Mouse (Mus musculus) intestine, embryonic 16.5 days (tissue): ENCODE results near the gene Opalin. TPM values are rescaled to one million over a fixed set of nuclear protein-coding genes. Genes with fewer than 3 reads are reported as not detected.

Source experiments
- ATAC-seq: fragments of 200-750 bp; cut with Nextera tagmentation; 2 replicates; pipeline ENCODE4 v1.8.0; 2017; ENCODE audit warnings: moderate TSS enrichment, moderate library complexity
- H3K27ac ChIP-seq: fragments of 300-500 bp; sonication (generic); 2 replicates; pipeline ENCODE4 v1.5.1; 2014; ENCODE audit warnings: mild to moderate bottlenecking, low read length
- H3K27me3 ChIP-seq: fragments of 300-500 bp; sonication (generic); replicated peaks from 2 replicates; pipeline ENCODE4 v1.6.1; 2014; ENCODE audit warnings: low read length, control low read depth, mixed read lengths; ENCODE audit not compliant: control insufficient read depth, insufficient read depth
- H3K36me3 ChIP-seq: fragments of 300-500 bp; sonication (generic); 2 replicates; pipeline ENCODE4 v1.6.1; 2014; ENCODE audit warnings: low read length, control low read depth; ENCODE audit not compliant: control insufficient read depth, insufficient read depth
- H3K4me1 ChIP-seq: fragments of 300-500 bp; sonication (generic); 2 replicates; pipeline ENCODE4 v1.6.1; 2014; ENCODE audit warnings: low read length, control low read depth, mixed read lengths; ENCODE audit not compliant: control insufficient read depth, insufficient read depth
- H3K4me2 ChIP-seq: fragments of 300-500 bp; sonication (generic); 2 replicates; pipeline ENCODE4 v1.6.1; 2014; ENCODE audit warnings: low read depth, low read length, control low read depth
- H3K4me3 ChIP-seq: fragments of 300-500 bp; sonication (generic); 2 replicates; pipeline ENCODE4 v1.5.1; 2014; ENCODE audit warnings: mild to moderate bottlenecking, low read length
- H3K9ac ChIP-seq: fragments of 300-500 bp; sonication (generic); 2 replicates; pipeline ENCODE4 v1.6.1; 2014; ENCODE audit warnings: low read depth, low read length
- H3K9me3 ChIP-seq: fragments of 300-500 bp; sonication (generic); 2 replicates; pipeline ENCODE4 v1.6.1; 2016; ENCODE audit warnings: low read length, control low read depth; ENCODE audit not compliant: control insufficient read depth
- WGBS: fragments of 180-500 bp; shearing (Covaris S2); extraction: QIAGEN DNeasy Blood & Tissue Kit; methylation state at CpG from one replicate; pipeline ENCODE4 v1.1.7; 2014; 5-methylcytosine and 5-hydroxymethylcytosine counted together
- polyA plus RNA-seq: library from polyadenylated mRNA; unstranded; fragments of >200 nt; fragmentation: Nextera tagmentation; extraction: Ambion mirVana; gene quantifications from 2 replicates; pipeline ENCODE4 v1.2.1, GENCODE M21; 2015

The Opalin gene
- polyA plus RNA-seq, 1 experiment from 2014 or later: not detected

GRCm38 (mm10) chr19:41086700-41087099, 9.8 kb upstream of the Opalin start:
- H3K9me3 ChIP-seq: no peaks in the 10 kb centered on the region
- peaks cover 3% of the 10 kb centered on the region; the same call in 1 of the 2 replicates for H3K27me3 ChIP-seq
- no peak overlapping the region for H3K27ac ChIP-seq
- 0% methylated on average over 2 of the region's 2 CpGs for WGBS
- no peaks in the 10 kb centered on the region for H3K4me1 ChIP-seq
- no peak overlapping the region for H3K4me2 ChIP-seq
- H3K36me3 ChIP-seq: no peaks in the 10 kb centered on the region
- H3K9ac ChIP-seq: no peak overlapping the region
- peak; percentile 26; the same call in 1 of the 2 replicates for ATAC-seq
- H3K4me3 ChIP-seq: no peak overlapping the region

- Histone ChIP-seq H3K4me3 (no peak overlapping the region), H3K9me3 (no peaks in the 10 kb centered on the region), H3K27ac (no peak overlapping the region), H3K36me3 (no peaks in the 10 kb centered on the region), H3K4me1 (no peaks in the 10 kb centered on the region), H3K4me2 (no peak overlapping the region), H3K27me3 (peaks cover 3% of the 10 kb centered on the region; the same call in 1 of the 2 replicates), H3K9ac (no peak overlapping the region)
- 81% methylated on average over 6 of the region's 6 CpGs for WGBS
- no peak for ATAC-seq
Observed at GRCm38 (mm10) chr19:41086289-41086688, 9.4 kb upstream of the Opalin start.

- 86% methylated on average over 14 of the region's 14 CpGs for WGBS
- no peak for ATAC-seq
- no peak overlapping the region for H3K4me3 ChIP-seq
Observed at GRCm38 (mm10) chr19:41083646-41084045, 6.7 kb upstream of the Opalin start.

GRCm38 (mm10) chr19:41081589-41081988, 4.7 kb upstream of the Opalin start:
- Histone ChIP-seq H3K4me1 (no peaks in the 10 kb centered on the region), H3K4me3 (no peak overlapping the region), H3K9ac (no peak overlapping the region), H3K4me2 (no peak overlapping the region), H3K27me3 (no peaks in the 10 kb centered on the region), H3K9me3 (no peaks in the 10 kb centered on the region), H3K27ac (no peak overlapping the region), H3K36me3 (no peaks in the 10 kb centered on the region)
- no peak for ATAC-seq
- 72% methylated on average over 3 of the region's 3 CpGs for WGBS

More at GRCm38 (mm10) chr19:41083646-41084045, 6.7 kb upstream of the Opalin start:
- Histone ChIP-seq H3K4me2 (no peak overlapping the region), H3K36me3 (no peaks in the 10 kb centered on the region), H3K4me1 (no peaks in the 10 kb centered on the region), H3K27me3 (no peaks in the 10 kb centered on the region; the same call in 1 of the 2 replicates), H3K9me3 (no peaks in the 10 kb centered on the region), H3K9ac (no peak overlapping the region), H3K27ac (no peak overlapping the region)

- WGBS: 81% methylated on average over 14 of the region's 14 CpGs
- Histone ChIP-seq H3K27me3 (no peaks in the 10 kb centered on the region), H3K4me3 (no peak overlapping the region), H3K27ac (no peak overlapping the region), H3K4me2 (no peak overlapping the region), H3K36me3 (no peaks in the 10 kb centered on the region), H3K9ac (no peak overlapping the region), H3K4me1 (no peaks in the 10 kb centered on the region), H3K9me3 (no peaks in the 10 kb centered on the region)
- no peak for ATAC-seq
Observed at GRCm38 (mm10) chr19:41073746-41074455, 3.0 kb downstream of the Opalin start.

GRCm38 (mm10) chr19:41071500-41071899, 5.4 kb downstream of the Opalin start:
- H3K4me1 ChIP-seq: no peaks in the 10 kb centered on the region
- no peak overlapping the region for H3K4me3 ChIP-seq
- H3K9me3 ChIP-seq: no peaks in the 10 kb centered on the region
- WGBS: 7% methylated on average over 8 of the region's 8 CpGs
- no peak for ATAC-seq
- H3K4me2 ChIP-seq: no peak overlapping the region
- no peaks in the 10 kb centered on the region; the same call in 1 of the 2 replicates for H3K27me3 ChIP-seq
- H3K36me3 ChIP-seq: no peaks in the 10 kb centered on the region
- H3K27ac ChIP-seq: no peak overlapping the region
- no peak overlapping the region for H3K9ac ChIP-seq

- H3K4me3 ChIP-seq: no peak overlapping the region
- H3K9ac ChIP-seq: no peak overlapping the region
- WGBS: 74% methylated on average over 4 of the region's 4 CpGs
- H3K36me3 ChIP-seq: no peaks in the 10 kb centered on the region
- no peaks in the 10 kb centered on the region for H3K27me3 ChIP-seq
- no peak overlapping the region for H3K27ac ChIP-seq
- ATAC-seq: no peak
- H3K4me2 ChIP-seq: no peak overlapping the region
- H3K9me3 ChIP-seq: no peaks in the 10 kb centered on the region
- 0 out of 2 replicates have a peak, but pooled peaks cover 10% of the 10 kb centered on the region for H3K4me1 ChIP-seq
Observed at GRCm38 (mm10) chr19:41054702-41055101, 22.2 kb downstream of the Opalin start.

GRCm38 (mm10) chr19:41053530-41053929, 23.4 kb downstream of the Opalin start:
- Histone ChIP-seq H3K4me1 (0 out of 2 replicates have a peak, but pooled peaks cover 10% of the 10 kb centered on the region), H3K9ac (no peak overlapping the region), H3K27ac (no peak overlapping the region), H3K4me3 (no peak overlapping the region), H3K4me2 (no peak overlapping the region), H3K27me3 (no peaks in the 10 kb centered on the region), H3K9me3 (no peaks in the 10 kb centered on the region), H3K36me3 (no peaks in the 10 kb centered on the region)
- 35% methylated on average over 10 of the region's 10 CpGs for WGBS
- ATAC-seq: no peak

GRCm38 (mm10) chr19:41052247-41052646, 24.7 kb downstream of the Opalin start:
- Histone ChIP-seq H3K27me3 (no peaks in the 10 kb centered on the region), H3K9ac (no peak overlapping the region), H3K4me3 (no peak overlapping the region), H3K4me2 (no peak overlapping the region), H3K27ac (no peak overlapping the region), H3K9me3 (no peaks in the 10 kb centered on the region), H3K4me1 (0 out of 2 replicates have a peak, but pooled peaks cover 10% of the 10 kb centered on the region), H3K36me3 (no peaks in the 10 kb centered on the region)
- peak; percentile 71; the same call in 1 of the 2 replicates for ATAC-seq
- 33% methylated on average over 5 of the region's 5 CpGs for WGBS
